Mouse (Mus musculus) stomach, postnatal 0 days (tissue): ENCODE measurements at regions not wholly inside any gene's neighbourhood (a gene's known extent, or its start where the extent isn't known, plus 50 kb on each side); places are given as distances from the start of the nearest gene placed in this dataset.

Experiments
- CTCF ChIP-seq: IDR thresholded peaks from 2 replicates; pipeline ENCODE4 v1.5.1; 2016; ENCODE audit warnings: antibody characterized with exemption, low read depth, mild to moderate bottlenecking, moderate library complexity
- EP300 ChIP-seq: optimal IDR thresholded peaks from 2 replicates; pipeline ENCODE3; 2016; ENCODE audit warnings: antibody characterized with exemption

GRCm38 (mm10) chr4:55188716-55189115, 161.1 kb upstream of the Rad23b start:
- no peak for TF ChIP-seq CTCF
- no peak for TF ChIP-seq EP300
